Mouse (Mus musculus) spleen, postnatal 4 days (tissue): ENCODE measurements around the gene Vcam1.

Experiments used
- DNase-seq, 2 experiments: peaks; one replicate each; pipeline ENCODE4 v3.0.0; 2022; ENCODE audit warnings: low spot score in 2 of 2

Gene Vcam1

GRCm38 (mm10) chr3:116129259-116129738 lies at the start of gene Vcam1:
Gene Vcam1, minus strand, starts transcription at chr3:116129688.
- DNase-seq = peak in 1 of 2 experiments; percentile 27

- DNase-seq = no peak
Measured at GRCm38 (mm10) chr3:116175106-116175505, 45.6 kb upstream of the Vcam1 start.

- DNase-seq = no peak
Measured at GRCm38 (mm10) chr3:116171461-116171860, 42.0 kb upstream of the Vcam1 start.

- no peak for DNase-seq
Measured at GRCm38 (mm10) chr3:116168056-116168455, 38.6 kb upstream of the Vcam1 start.

GRCm38 (mm10) chr3:116166296-116166695 lies 36.8 kb upstream of the Vcam1 start:
- no peak for DNase-seq

GRCm38 (mm10) chr3:116165030-116165429 lies 35.5 kb upstream of the Vcam1 start:
- DNase-seq = no peak

- DNase-seq = peak in 1 of 2 experiments; percentile 23
Measured at GRCm38 (mm10) chr3:116163517-116163916, 34.0 kb upstream of the Vcam1 start.

- peak in 1 of 2 experiments; percentile 41 for DNase-seq
Measured at GRCm38 (mm10) chr3:116162097-116162666, 32.7 kb upstream of the Vcam1 start.

- peak in 1 of 2 experiments; percentile 36 for DNase-seq
Measured at GRCm38 (mm10) chr3:116159376-116159775, 29.9 kb upstream of the Vcam1 start.

- no peak for DNase-seq
Measured at GRCm38 (mm10) chr3:116157447-116157990, 28.0 kb upstream of the Vcam1 start.

- DNase-seq = no peak
Measured at GRCm38 (mm10) chr3:116150056-116150632, 20.7 kb upstream of the Vcam1 start.

GRCm38 (mm10) chr3:116149096-116149495 lies 19.6 kb upstream of the Vcam1 start:
- no peak for DNase-seq

- DNase-seq = no peak
Measured at GRCm38 (mm10) chr3:116148676-116149075, 19.2 kb upstream of the Vcam1 start.

- DNase-seq = no peak
Measured at GRCm38 (mm10) chr3:116141226-116141625, 11.7 kb upstream of the Vcam1 start.

GRCm38 (mm10) chr3:116139000-116139399 lies 9.5 kb upstream of the Vcam1 start:
- DNase-seq = no peak

- no peak for DNase-seq
Measured at GRCm38 (mm10) chr3:116138081-116138480, 8.6 kb upstream of the Vcam1 start.

- DNase-seq = no peak
Measured at GRCm38 (mm10) chr3:116133363-116133762, 3.9 kb upstream of the Vcam1 start.

GRCm38 (mm10) chr3:116130711-116131110 lies 1.2 kb upstream of the Vcam1 start:
- no peak for DNase-seq

- no peak for DNase-seq
Measured at GRCm38 (mm10) chr3:116129841-116130595, 530 bp upstream of the Vcam1 start.

GRCm38 (mm10) chr3:116128311-116129204 lies 930 bp downstream of the Vcam1 start:
- DNase-seq = no peak

GRCm38 (mm10) chr3:116127836-116128235 lies 1.7 kb downstream of the Vcam1 start:
- no peak for DNase-seq
